Mouse (Mus musculus) liver, postnatal 0 days (tissue): Measurements from ENCODE around the gene A930017K11Rik. TPM values are rescaled to one million over a fixed set of nuclear protein-coding genes. Genes with fewer than 3 reads are reported as not detected.

Experiments
- ATAC-seq: fragments of 200-750 bp; cut with Nextera tagmentation; 2 replicates; pipeline ENCODE4 v1.8.0; 2017; ENCODE audit warnings: mild to moderate bottlenecking, moderate library complexity
- DNase-seq: peaks from one replicate; pipeline ENCODE4 v3.0.0-alpha.2; 2016
- H3K27ac ChIP-seq: fragments of 300-500 bp; sonication (generic); 2 replicates; pipeline ENCODE4 v1.5.1; 2014; ENCODE audit warnings: antibody characterized with exemption, moderate library complexity, mild to moderate bottlenecking, low read depth
- H3K27me3 ChIP-seq: fragments of 300-500 bp; sonication (generic); 2 replicates; pipeline ENCODE4 v1.6.1; 2014; ENCODE audit warnings: low read length, control low read depth, mixed read lengths; ENCODE audit not compliant: insufficient read depth
- H3K36me3 ChIP-seq: fragments of 300-500 bp; sonication (generic); replicated peaks from 2 replicates; pipeline ENCODE4 v1.6.1; 2014; ENCODE audit warnings: mild to moderate bottlenecking, control low read depth, low read length, moderate library complexity, mixed read lengths; ENCODE audit not compliant: insufficient read depth
- H3K4me1 ChIP-seq: fragments of 300-500 bp; sonication (generic); 2 replicates; pipeline ENCODE4 v1.6.1; 2014; ENCODE audit warnings: antibody characterized with exemption, mild to moderate bottlenecking, control low read depth; ENCODE audit not compliant: insufficient read depth
- H3K4me2 ChIP-seq: fragments of 300-500 bp; sonication (generic); 2 replicates; pipeline ENCODE4 v1.6.1; 2014; ENCODE audit warnings: low read depth, mild to moderate bottlenecking, low read length, moderate library complexity, mixed read lengths
- H3K4me3 ChIP-seq: fragments of 300-500 bp; sonication (generic); 2 replicates; pipeline ENCODE4 v1.5.1; 2014; ENCODE audit warnings: low read depth, low read length
- H3K9ac ChIP-seq: fragments of 300-500 bp; sonication (generic); replicated peaks from 2 replicates; pipeline ENCODE4 v1.6.1; 2014; ENCODE audit warnings: mild to moderate bottlenecking, moderate library complexity
- H3K9me3 ChIP-seq: fragments of 300-500 bp; sonication (generic); 2 replicates; pipeline ENCODE4 v1.6.1; 2016; ENCODE audit warnings: mild to moderate bottlenecking, control low read depth, low read length, mixed read lengths
- CTCF ChIP-seq: sonication (generic); IDR thresholded peaks from 2 replicates; pipeline ENCODE4 v1.5.1; 2016; ENCODE audit warnings: antibody characterized with exemption, low read depth
- EP300 ChIP-seq: IDR thresholded peaks from 2 replicates; pipeline ENCODE4 v1.6.1; 2016; ENCODE audit warnings: antibody characterized with exemption, low read depth, mild to moderate bottlenecking
- WGBS: fragments of 180-500 bp; shearing (Covaris S2); extraction: QIAGEN DNeasy Blood & Tissue Kit; methylation state at CpG from one replicate; pipeline ENCODE4 v1.1.7; 2014; ENCODE audit not compliant: insufficient replicate concordance; 5-methylcytosine and 5-hydroxymethylcytosine counted together
- polyA plus RNA-seq: library from polyadenylated mRNA; unstranded; fragments of >200 nt; fragmentation: Nextera tagmentation; extraction: Ambion mirVana; gene quantifications from 2 replicates; pipeline ENCODE4 v1.2.1, GENCODE M21; 2015

Gene A930017K11Rik
- polyA plus RNA-seq, 1 experiment from 2014 or later, result not detected

GRCm38 (mm10) chr17:25944366-25945163 lies 7.8 kb downstream of the A930017K11Rik start, which contains the start of the genes Pigq and Nhlrc4:
Gene Pigq, minus strand, starts transcription at chr17:25944936.
Gene Nhlrc4, minus strand, starts transcription at chr17:25944961.
- Histone ChIP-seq H3K4me2 (peak within 1 kb of the TSS; percentile 78), H3K9ac (peak within 1 kb of the TSS; percentile 68), H3K27ac (peak within 1 kb of the TSS; percentile 87), H3K9me3 (no peaks in the 10 kb centered on the region), H3K36me3 (peaks cover 12% of the 10 kb centered on the region), H3K27me3 (0 out of 2 replicates have a peak, but pooled peaks cover under 1% of the 10 kb centered on the region), H3K4me1 (peaks cover 50% of the 10 kb centered on the region), H3K4me3 (peak within 1 kb of the TSS; percentile 79; the same call in 1 of the 2 replicates)
- TF ChIP-seq CTCF (no peak), EP300 (peak; percentile 18; the same call in 1 of the 2 replicates)
- WGBS, result 35% methylated on average over 6 of the region's 6 CpGs
- ATAC-seq (peak; percentile 20), DNase-seq (no peak)

- Histone ChIP-seq H3K36me3 (peaks cover 18% of the 10 kb centered on the region), H3K4me3 (peak overlapping the region; percentile 79; the same call in 1 of the 2 replicates), H3K27ac (peak overlapping the region; percentile 87), H3K27me3 (no peaks in the 10 kb centered on the region), H3K9ac (peak overlapping the region; percentile 68), H3K4me2 (peak overlapping the region; percentile 78), H3K4me1 (peaks cover 51% of the 10 kb centered on the region), H3K9me3 (no peaks in the 10 kb centered on the region)
- DNase-seq (no peak), ATAC-seq (no peak)
- TF ChIP-seq CTCF (no peak), EP300 (no peak)
- 79% methylated on average over 9 of the region's 9 CpGs for WGBS
Measured at GRCm38 (mm10) chr17:25943769-25944168, 8.6 kb downstream of the A930017K11Rik start.

- peak; percentile 44 for TF ChIP-seq CTCF
- no peak for TF ChIP-seq EP300
- H3K9me3 ChIP-seq, result no peaks in the 10 kb centered on the region
- peak overlapping the region; percentile 79; the same call in 1 of the 2 replicates for H3K4me3 ChIP-seq
- H3K4me1 ChIP-seq, result peaks cover 51% of the 10 kb centered on the region
- H3K27me3 ChIP-seq, result no peaks in the 10 kb centered on the region
- 70% methylated on average over 3 of the region's 3 CpGs for WGBS
- H3K36me3 ChIP-seq, result peaks cover 22% of the 10 kb centered on the region
- DNase-seq (no peak), ATAC-seq (peak; percentile 26)
- H3K4me2 ChIP-seq, result peak overlapping the region; percentile 78
- H3K27ac ChIP-seq, result peak overlapping the region; percentile 87
- peak overlapping the region; percentile 68 for H3K9ac ChIP-seq
Measured at GRCm38 (mm10) chr17:25943221-25943620, 9.1 kb downstream of the A930017K11Rik start.

GRCm38 (mm10) chr17:25942597-25943151 lies 9.7 kb downstream of the A930017K11Rik start:
- Histone ChIP-seq H3K27me3 (no peaks in the 10 kb centered on the region), H3K4me3 (peak overlapping the region; percentile 79), H3K9me3 (no peaks in the 10 kb centered on the region), H3K9ac (peak overlapping the region; percentile 96), H3K36me3 (peaks cover 28% of the 10 kb centered on the region), H3K4me2 (peak overlapping the region; percentile 78), H3K27ac (peak overlapping the region; percentile 87), H3K4me1 (peaks cover 50% of the 10 kb centered on the region)
- peak; percentile 98 for TF ChIP-seq EP300
- no peak for TF ChIP-seq CTCF
- ATAC-seq, result peak; percentile 92
- peak; percentile 86 for DNase-seq
- WGBS, result 55% methylated on average over 2 of the region's 2 CpGs

GRCm38 (mm10) chr17:25941511-25942241 lies 10.7 kb downstream of the A930017K11Rik start:
- DNase-seq (peak; percentile 84), ATAC-seq (peak; percentile 34)
- Histone ChIP-seq H3K4me3 (peak overlapping the region; percentile 79), H3K36me3 (peaks cover 38% of the 10 kb centered on the region), H3K9ac (peak overlapping the region; percentile 96), H3K27ac (peak overlapping the region; percentile 87), H3K4me1 (peaks cover 40% of the 10 kb centered on the region), H3K9me3 (no peaks in the 10 kb centered on the region), H3K4me2 (peak overlapping the region; percentile 78), H3K27me3 (no peaks in the 10 kb centered on the region)
- 3% methylated on average over 54 of the region's 54 CpGs for WGBS
- TF ChIP-seq EP300 (no peak; the same call in 1 of the 2 replicates), CTCF (no peak)

- 79% methylated on average over 1 of the region's 1 CpGs for WGBS
- Histone ChIP-seq H3K9me3 (no peaks in the 10 kb centered on the region), H3K27me3 (no peaks in the 10 kb centered on the region), H3K4me3 (no peak overlapping the region), H3K9ac (no peak overlapping the region), H3K27ac (no peak overlapping the region), H3K36me3 (peaks cover 92% of the 10 kb centered on the region), H3K4me1 (peaks cover under 1% of the 10 kb centered on the region; the same call in 1 of the 2 replicates), H3K4me2 (no peak overlapping the region)
- no peak for ATAC-seq
- no peak for DNase-seq
- TF ChIP-seq CTCF (no peak), EP300 (no peak)
Measured at GRCm38 (mm10) chr17:25934526-25934925, 17.8 kb downstream of the A930017K11Rik start.
